Mouse (Mus musculus) intestine, postnatal 0 days (tissue): ENCODE data around the gene Prkg1. TPM values are rescaled to one million over a fixed set of nuclear protein-coding genes. Genes with fewer than 3 reads are reported as not detected.
A peak's percentile ranks its signal among the peaks of the same experiment; 100 is the strongest.

ENCODE experiments used
- ATAC-seq: fragments of 200-750 bp; cut with Nextera tagmentation; 2 replicates; pipeline ENCODE4 v1.8.0; 2017; ENCODE audit warnings: mild to moderate bottlenecking, moderate TSS enrichment, moderate library complexity
- H3K27ac ChIP-seq: fragments of 300-500 bp; sonication (generic); 2 replicates; pipeline ENCODE4 v1.5.1; 2014; ENCODE audit warnings: mild to moderate bottlenecking, low read depth, low read length, moderate library complexity
- H3K27me3 ChIP-seq: fragments of 300-500 bp; sonication (generic); replicated peaks from 2 replicates; pipeline ENCODE4 v1.6.1; 2014; ENCODE audit warnings: low read length, mixed read lengths; ENCODE audit not compliant: control insufficient read depth, insufficient read depth
- H3K36me3 ChIP-seq: fragments of 300-500 bp; sonication (generic); 2 replicates; pipeline ENCODE4 v1.6.1; 2014; ENCODE audit warnings: mild to moderate bottlenecking, moderate library complexity; ENCODE audit not compliant: control insufficient read depth, insufficient read depth
- H3K4me1 ChIP-seq: fragments of 300-500 bp; sonication (generic); replicated peaks from 2 replicates; pipeline ENCODE4 v1.6.1; 2014; ENCODE audit warnings: antibody characterized with exemption, low read length, mixed read lengths; ENCODE audit not compliant: control insufficient read depth, insufficient read depth
- H3K4me2 ChIP-seq: fragments of 300-500 bp; sonication (generic); replicated peaks from 2 replicates; pipeline ENCODE4 v1.6.1; 2014; ENCODE audit warnings: low read depth, mild to moderate bottlenecking, moderate library complexity
- H3K4me3 ChIP-seq: fragments of 300-500 bp; sonication (generic); 2 replicates; pipeline ENCODE4 v1.5.1; 2014; ENCODE audit warnings: low read depth, low read length
- H3K9ac ChIP-seq: fragments of 300-500 bp; sonication (generic); 2 replicates; pipeline ENCODE4 v1.6.1; 2014; ENCODE audit warnings: mild to moderate bottlenecking, low read depth, low read length
- H3K9me3 ChIP-seq: fragments of 300-500 bp; sonication (generic); 2 replicates; pipeline ENCODE4 v1.6.1; 2016; ENCODE audit warnings: mixed run types; ENCODE audit not compliant: control insufficient read depth
- CTCF ChIP-seq: sonication (generic); IDR thresholded peaks from 2 replicates; pipeline ENCODE4 v1.5.1; 2016; ENCODE audit warnings: low read depth, mild to moderate bottlenecking, control low read depth, antibody characterized with exemption, moderate library complexity
- whole genome bisulfite sequencing: fragments of 180-500 bp; shearing (Covaris S2); extraction: QIAGEN DNeasy Blood & Tissue Kit; methylation state at CpG from one replicate; pipeline ENCODE4 v1.1.7; 2014; 5-methylcytosine and 5-hydroxymethylcytosine counted together
- polyA plus RNA-seq: library from polyadenylated mRNA; unstranded; fragments of >200 nt; fragmentation: Nextera tagmentation; extraction: Ambion mirVana; gene quantifications from 2 replicates; pipeline ENCODE4 v1.2.1, GENCODE M21; 2015

Prkg1 gene
- polyA plus RNA-seq, 1 experiment from 2014 or later: 4.0 TPM

- H3K27ac ChIP-seq: no peak overlapping the region
- no peak for ATAC-seq
- no peaks in the 10 kb centered on the region for H3K27me3 ChIP-seq
- 41% methylated on average over 1 of the region's 1 CpGs for WGBS
- H3K4me3 ChIP-seq: no peak overlapping the region
- no peaks in the 10 kb centered on the region for H3K4me1 ChIP-seq
- no peaks in the 10 kb centered on the region for H3K36me3 ChIP-seq
- H3K9me3 ChIP-seq: no peaks in the 10 kb centered on the region
- no peak for TF ChIP-seq CTCF
- H3K9ac ChIP-seq: no peak overlapping the region
- H3K4me2 ChIP-seq: no peak overlapping the region
Measured at GRCm38 (mm10) chr19:30833045-30833651, 931.7 kb downstream of the Prkg1 start.

- no peak for TF ChIP-seq CTCF
Measured at GRCm38 (mm10) chr19:30829231-30829775, 935.5 kb downstream of the Prkg1 start.

GRCm38 (mm10) chr19:30827820-30828219 lies 937.0 kb downstream of the Prkg1 start:
- Histone ChIP-seq H3K4me3 (no peak overlapping the region), H3K4me2 (no peak overlapping the region), H3K27ac (no peak overlapping the region), H3K9me3 (no peaks in the 10 kb centered on the region), H3K9ac (no peak overlapping the region), H3K4me1 (no peaks in the 10 kb centered on the region), H3K36me3 (no peaks in the 10 kb centered on the region), H3K27me3 (no peaks in the 10 kb centered on the region)
- peak; percentile 44 for TF ChIP-seq CTCF
- WGBS: 79% methylated on average over 3 of the region's 3 CpGs
- ATAC-seq: no peak

More at GRCm38 (mm10) chr19:30829231-30829775, 935.5 kb downstream of the Prkg1 start:
- Histone ChIP-seq H3K4me3 (no peak overlapping the region), H3K4me2 (no peak overlapping the region), H3K27ac (no peak overlapping the region), H3K27me3 (no peaks in the 10 kb centered on the region), H3K9me3 (no peaks in the 10 kb centered on the region), H3K9ac (no peak overlapping the region), H3K4me1 (no peaks in the 10 kb centered on the region), H3K36me3 (no peaks in the 10 kb centered on the region)
- ATAC-seq: no peak
- WGBS: 81% methylated on average over 7 of the region's 7 CpGs

- 15% methylated on average over 2 of the region's 2 CpGs for WGBS
- Histone ChIP-seq H3K4me1 (no peaks in the 10 kb centered on the region), H3K9me3 (no peaks in the 10 kb centered on the region), H3K4me3 (no peak overlapping the region), H3K27ac (peak overlapping the region; percentile 66), H3K9ac (no peak overlapping the region), H3K4me2 (peak overlapping the region; percentile 48; the same call in 1 of the 2 replicates), H3K36me3 (no peaks in the 10 kb centered on the region), H3K27me3 (no peaks in the 10 kb centered on the region)
- TF ChIP-seq CTCF: no peak
- peak; percentile 96 for ATAC-seq
Measured at GRCm38 (mm10) chr19:30826106-30826505, 938.7 kb downstream of the Prkg1 start.

DNA sequence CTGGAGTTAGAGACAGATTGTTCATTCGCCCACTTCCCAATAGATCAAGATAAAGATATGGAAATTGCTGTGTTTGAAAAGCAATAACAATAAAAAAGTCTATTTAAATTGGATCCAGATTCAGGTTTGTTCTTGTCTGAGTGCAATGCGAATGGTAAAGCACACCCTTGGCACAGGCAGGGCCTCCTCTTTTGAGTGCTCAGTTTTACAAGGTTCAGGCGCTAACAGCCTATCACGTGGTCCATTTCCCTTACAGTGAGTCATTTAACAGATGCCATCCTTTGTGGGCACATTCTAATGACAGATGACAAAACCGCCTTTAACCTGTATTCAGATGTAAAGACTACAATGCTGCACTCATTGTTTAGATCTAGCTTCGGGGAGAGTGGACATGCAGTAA lies 949.2 kb downstream of the Prkg1 start:
- no peak for ATAC-seq
- Histone ChIP-seq H3K36me3 (no peaks in the 10 kb centered on the region), H3K4me2 (no peak overlapping the region), H3K4me1 (no peaks in the 10 kb centered on the region), H3K9me3 (no peaks in the 10 kb centered on the region), H3K9ac (no peak overlapping the region), H3K27ac (no peak overlapping the region), H3K4me3 (no peak overlapping the region), H3K27me3 (no peaks in the 10 kb centered on the region)
- WGBS: 73% methylated on average over 6 of the region's 6 CpGs
- TF ChIP-seq CTCF: no peak

DNA sequence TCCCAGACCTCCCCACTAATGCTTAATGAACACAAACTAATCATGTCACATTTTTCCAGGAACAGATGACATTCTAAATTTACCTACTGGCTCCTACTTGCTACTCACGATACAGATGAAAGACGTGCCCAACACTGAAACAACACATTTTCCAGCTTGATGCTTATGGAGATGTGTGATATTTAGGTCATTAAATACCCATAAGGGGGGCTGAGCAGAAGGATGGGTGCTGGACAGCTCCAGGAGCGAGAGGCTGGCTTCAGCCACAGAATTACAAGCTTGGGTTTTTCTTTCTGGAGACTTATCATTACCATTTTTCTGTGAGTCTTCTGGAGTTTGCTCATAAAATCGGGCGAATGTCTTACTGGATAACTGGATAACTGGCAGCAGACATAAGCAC lies 958.6 kb downstream of the Prkg1 start:
- no peaks in the 10 kb centered on the region for H3K4me1 ChIP-seq
- no peaks in the 10 kb centered on the region for H3K36me3 ChIP-seq
- H3K9ac ChIP-seq: no peak overlapping the region
- no peak overlapping the region for H3K27ac ChIP-seq
- H3K9me3 ChIP-seq: no peaks in the 10 kb centered on the region
- no peak for TF ChIP-seq CTCF
- ATAC-seq: no peak
- H3K4me3 ChIP-seq: no peak overlapping the region
- WGBS: 76% methylated on average over 5 of the region's 5 CpGs
- no peak overlapping the region for H3K4me2 ChIP-seq
- no peaks in the 10 kb centered on the region for H3K27me3 ChIP-seq
